Mouse (Mus musculus) liver, adult 2 months (tissue): Measurements from ENCODE around the gene Prkca. TPM values are rescaled to one million over a fixed set of nuclear protein-coding genes. Genes with fewer than 3 reads are reported as not detected.

Source experiments
- DNase-seq: peaks from one replicate; pipeline ENCODE4 v3.0.0-alpha.2; 2011; ENCODE audit warnings: low read depth, low spot score; ENCODE audit errors: extremely low read depth
- H3K27ac ChIP-seq: fragments of 200-500 bp; replicated peaks from 2 replicates; pipeline ENCODE4 v1.5.1; 2012; ENCODE audit warnings: low read depth, mild to moderate bottlenecking, control low read depth, inconsistent platforms, low read length; ENCODE audit not compliant: insufficient read depth
- H3K27me3 ChIP-seq: fragments of 200-500 bp; 2 replicates; pipeline ENCODE4 v1.6.1; 2012; ENCODE audit warnings: mild to moderate bottlenecking, moderate library complexity, low read length, inconsistent platforms; ENCODE audit not compliant: control insufficient read depth, insufficient read depth
- H3K36me3 ChIP-seq: fragments of 200-500 bp; 2 replicates; pipeline ENCODE4 v1.6.1; 2012; ENCODE audit warnings: low read length, inconsistent platforms; ENCODE audit not compliant: control insufficient read depth, insufficient read depth
- H3K4me1 ChIP-seq: fragments of 200-500 bp; 2 replicates; pipeline ENCODE4 v1.6.1; 2011; ENCODE audit warnings: low read length; ENCODE audit not compliant: control insufficient read depth, insufficient read depth
- H3K4me3 ChIP-seq: fragments of 200-500 bp; 2 replicates; pipeline ENCODE4 v1.5.1; 2011; ENCODE audit warnings: low read depth, mild to moderate bottlenecking, control low read depth, low read length, moderate library complexity; ENCODE audit not compliant: insufficient read depth
- H3K79me2 ChIP-seq: fragments of 200-500 bp; 2 replicates; pipeline ENCODE4 v1.6.1; 2012; ENCODE audit warnings: inconsistent platforms, mild to moderate bottlenecking, low read length, moderate library complexity; ENCODE audit not compliant: control insufficient read depth, insufficient read depth
- H3K9ac ChIP-seq: fragments of 200-500 bp; 2 replicates; pipeline ENCODE4 v1.6.1; 2012; ENCODE audit warnings: low read depth, mild to moderate bottlenecking, control low read depth, inconsistent platforms, low read length
- CTCF ChIP-seq: fragments of 200-500 bp; IDR thresholded peaks from 2 replicates; pipeline ENCODE4 v1.5.1; 2011; ENCODE audit warnings: low read depth, low read length, control low read depth
- POLR2A ChIP-seq: fragments of 200-500 bp; IDR thresholded peaks from 2 replicates; pipeline ENCODE4 v1.6.1; 2011; ENCODE audit warnings: low read length, control low read depth; ENCODE audit not compliant: insufficient read depth; ENCODE audit errors: extremely low read depth
- WGBS: fragments of 180-500 bp; shearing (Covaris S2); methylation state at CpG from one replicate; pipeline ENCODE4 v1.1.7; 2018; 5-methylcytosine and 5-hydroxymethylcytosine counted together
- polyA plus RNA-seq: library from polyadenylated mRNA; depleted of rRNA; stranded (reverse); fragments of >200 nt; gene quantifications from 2 replicates; pipeline ENCODE4 v1.2.3, GENCODE M21; 2012
- total RNA-seq: library from RNA; depleted of rRNA; stranded (reverse); fragments of >200 nt; gene quantifications from 2 replicates; pipeline ENCODE4 v1.2.3, GENCODE M21; 2014

Prkca gene
- total and polyA plus RNA-seq, 2 experiments = 2.8 to 4.3 TPM

DNA sequence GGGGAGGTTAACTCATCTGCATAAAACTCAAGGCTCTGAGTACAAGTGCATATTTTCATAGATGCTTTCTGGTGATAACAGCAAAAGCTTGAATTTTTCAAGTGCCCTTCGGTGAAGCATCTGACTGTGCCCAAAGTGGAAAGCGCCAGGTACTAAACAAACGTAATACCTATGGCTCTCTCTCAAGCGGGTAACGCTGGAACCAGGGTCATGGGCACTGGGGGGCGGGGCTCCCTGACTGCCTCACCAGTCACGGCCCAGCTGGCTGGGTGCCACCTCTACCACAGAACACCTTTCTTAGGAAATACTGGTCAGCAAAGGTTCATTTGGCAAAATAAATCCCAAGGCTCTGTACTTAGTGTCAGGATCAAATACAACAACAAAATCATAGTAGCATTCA lies 203.7 kb downstream of the Prkca start:
- peak; percentile 83 for DNase-seq
- H3K4me3 ChIP-seq = no peak overlapping the region
- no peaks in the 10 kb centered on the region; the same call in 1 of the 2 replicates for H3K4me1 ChIP-seq
- no peaks in the 10 kb centered on the region for H3K79me2 ChIP-seq
- TF ChIP-seq CTCF = no peak
- TF ChIP-seq POLR2A = no peak
- no peaks in the 10 kb centered on the region for H3K27me3 ChIP-seq
- no peaks in the 10 kb centered on the region for H3K36me3 ChIP-seq
- no peak overlapping the region for H3K27ac ChIP-seq
- H3K9ac ChIP-seq = no peak overlapping the region
- WGBS = 21% methylated on average over 7 of the region's 7 CpGs

DNA sequence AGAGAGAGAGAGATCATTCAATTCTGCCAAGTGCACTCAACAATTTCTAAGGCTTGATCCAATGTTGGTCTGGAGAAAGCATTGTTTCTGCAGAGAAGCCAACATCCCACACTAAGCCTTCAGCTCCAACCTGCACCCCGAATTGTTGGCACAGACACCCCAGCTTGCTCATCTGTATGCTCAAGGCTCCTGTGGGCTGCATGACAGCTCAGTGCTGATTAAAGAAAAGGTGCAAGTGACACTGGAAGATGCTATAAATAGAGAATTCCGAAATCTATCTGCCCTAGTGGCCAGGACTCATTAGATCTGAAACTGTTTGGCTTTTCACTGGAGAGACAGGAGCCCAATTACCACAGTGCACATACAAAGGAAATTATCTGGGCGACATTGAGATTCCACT lies 207.4 kb downstream of the Prkca start:
- Histone ChIP-seq H3K27me3 (no peaks in the 10 kb centered on the region), H3K4me3 (no peak overlapping the region), H3K27ac (no peak overlapping the region), H3K36me3 (no peaks in the 10 kb centered on the region), H3K9ac (no peak overlapping the region), H3K79me2 (no peaks in the 10 kb centered on the region), H3K4me1 (no peaks in the 10 kb centered on the region; the same call in 1 of the 2 replicates)
- WGBS = 81% methylated on average over 3 of the region's 3 CpGs
- TF ChIP-seq CTCF = no peak
- TF ChIP-seq POLR2A = no peak
- DNase-seq = no peak

DNA sequence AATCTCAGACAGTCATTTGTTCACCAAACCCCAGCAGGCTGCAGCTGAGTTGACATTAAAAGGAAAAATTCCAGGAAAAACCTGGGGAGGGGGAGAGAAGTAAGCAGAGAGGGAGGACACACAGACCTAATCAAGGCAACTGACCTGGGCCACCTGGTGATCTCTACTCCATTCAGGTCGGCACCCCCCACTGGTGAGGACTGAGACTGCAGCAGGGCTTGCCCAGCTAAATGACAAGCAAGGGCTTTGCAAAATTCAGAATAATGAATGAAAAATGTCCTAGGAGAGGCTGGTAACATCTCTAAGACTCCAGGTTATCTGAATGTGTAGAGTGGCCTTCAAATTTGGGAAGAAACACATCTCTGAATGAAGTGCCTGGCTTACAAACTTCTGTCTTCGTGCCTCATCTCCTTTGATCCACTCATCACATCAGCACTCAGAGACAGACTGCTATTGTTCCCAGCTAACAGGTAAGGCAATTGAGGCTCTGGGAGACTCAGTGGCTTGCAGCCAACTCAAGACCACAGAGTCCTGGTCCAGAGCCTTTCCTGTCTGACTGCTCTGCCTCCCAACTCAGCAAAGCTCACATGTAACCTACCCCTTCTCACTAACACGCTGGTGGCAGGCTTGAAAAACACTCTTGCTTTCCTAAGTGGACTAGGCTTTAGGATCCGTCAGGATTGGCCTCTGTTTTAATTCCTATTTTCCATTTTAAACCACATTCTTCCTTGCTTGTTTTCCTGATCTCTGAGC lies 208.1 kb downstream of the Prkca start:
- DNase-seq = no peak

DNA sequence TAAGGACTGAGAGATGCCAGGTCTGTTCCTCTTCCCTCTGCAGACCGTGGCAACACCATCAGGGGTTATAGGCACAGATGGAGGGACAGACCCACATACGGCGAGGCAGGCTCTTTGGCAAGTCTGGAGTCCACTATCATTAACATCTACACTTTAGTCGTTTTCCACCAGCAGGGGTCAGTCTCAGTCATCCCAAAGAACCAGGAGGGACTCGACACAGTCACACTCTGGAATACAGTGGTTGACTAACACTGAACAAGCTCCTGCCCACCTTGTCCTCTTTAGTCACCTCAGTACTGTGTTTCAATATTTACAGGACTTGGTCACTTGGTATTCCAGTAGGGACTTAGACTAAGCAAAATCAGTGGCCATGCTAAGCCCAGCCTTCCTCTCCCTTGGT lies 215.1 kb downstream of the Prkca start:
- peak; percentile 61 for TF ChIP-seq CTCF
- TF ChIP-seq POLR2A = no peak
- DNase-seq = peak; percentile 41
- no peak overlapping the region for H3K9ac ChIP-seq

More for the DNA sequence above, 208.1 kb downstream of the Prkca start:
- Histone ChIP-seq H3K79me2 (no peaks in the 10 kb centered on the region), H3K27ac (no peak overlapping the region), H3K9ac (no peak overlapping the region), H3K36me3 (no peaks in the 10 kb centered on the region), H3K4me1 (no peaks in the 10 kb centered on the region; the same call in 1 of the 2 replicates), H3K4me3 (no peak overlapping the region), H3K27me3 (no peaks in the 10 kb centered on the region)
- no peak for TF ChIP-seq POLR2A
- peak; percentile 52 for TF ChIP-seq CTCF
- 70% methylated on average over 4 of the region's 4 CpGs for WGBS

DNA sequence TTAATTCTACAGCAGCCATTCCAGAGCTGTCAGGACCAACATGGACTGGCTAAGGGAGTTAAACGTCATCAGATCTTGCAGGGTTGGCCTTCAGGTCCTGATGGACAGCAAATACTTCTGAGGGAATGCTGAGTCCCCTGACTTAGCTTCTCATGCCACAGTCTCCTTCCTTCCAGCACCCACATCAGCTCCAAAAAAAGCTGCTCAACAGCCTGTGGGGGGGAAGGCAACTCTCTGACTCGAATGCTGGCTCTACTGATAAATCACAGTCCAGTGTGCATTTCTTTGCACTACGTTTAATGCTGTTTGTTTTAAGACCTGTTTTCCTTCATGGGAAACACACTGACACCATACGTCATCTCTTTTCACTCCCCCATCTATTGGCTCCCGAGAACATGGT lies 215.8 kb downstream of the Prkca start:
- 85% methylated on average over 5 of the region's 5 CpGs for WGBS
- TF ChIP-seq CTCF (no peak), POLR2A (no peak)

More for the DNA sequence above, 215.1 kb downstream of the Prkca start:
- Histone ChIP-seq H3K27ac (no peak overlapping the region), H3K79me2 (no peaks in the 10 kb centered on the region), H3K36me3 (no peaks in the 10 kb centered on the region), H3K27me3 (no peaks in the 10 kb centered on the region), H3K4me3 (no peak overlapping the region), H3K4me1 (no peaks in the 10 kb centered on the region)
- 31% methylated on average over 5 of the region's 5 CpGs for WGBS

DNA sequence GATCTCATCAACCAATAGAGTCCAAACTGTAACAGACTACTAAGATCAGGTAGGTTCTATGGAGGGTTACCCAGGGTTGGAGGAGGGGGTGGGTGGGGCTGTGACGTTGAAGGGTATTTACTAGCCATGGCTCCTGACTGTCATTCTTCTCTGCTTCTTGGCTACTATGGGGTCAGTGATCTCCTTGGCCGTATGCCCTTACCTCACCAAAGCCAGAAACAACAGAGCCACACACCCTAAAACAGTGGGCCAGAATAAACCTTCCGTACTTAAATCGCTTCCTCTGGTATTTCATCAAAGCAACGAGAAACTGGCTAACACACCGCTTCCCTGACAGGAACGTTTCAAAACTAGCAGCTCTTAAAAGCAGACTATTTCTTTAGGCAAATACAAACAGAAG lies 221.2 kb downstream of the Prkca start:
- no peak overlapping the region for H3K27ac ChIP-seq
- H3K9ac ChIP-seq = no peak overlapping the region
- H3K4me1 ChIP-seq = no peaks in the 10 kb centered on the region
- no peak for DNase-seq
- H3K79me2 ChIP-seq = no peaks in the 10 kb centered on the region
- H3K36me3 ChIP-seq = no peaks in the 10 kb centered on the region
- no peaks in the 10 kb centered on the region for H3K27me3 ChIP-seq
- 81% methylated on average over 7 of the region's 7 CpGs for WGBS
- TF ChIP-seq POLR2A (no peak), CTCF (no peak)
- no peak overlapping the region for H3K4me3 ChIP-seq

More for the DNA sequence above, 215.8 kb downstream of the Prkca start:
- no peak for DNase-seq
- H3K36me3 ChIP-seq = no peaks in the 10 kb centered on the region
- H3K27ac ChIP-seq = no peak overlapping the region
- H3K9ac ChIP-seq = no peak overlapping the region
- no peaks in the 10 kb centered on the region for H3K79me2 ChIP-seq
- H3K27me3 ChIP-seq = no peaks in the 10 kb centered on the region
- H3K4me1 ChIP-seq = no peaks in the 10 kb centered on the region
- H3K4me3 ChIP-seq = no peak overlapping the region
